Mouse (Mus musculus) heart, postnatal 25 days (tissue): Measurements from ENCODE around the gene Plekha1. TPM values are rescaled to one million over a fixed set of nuclear protein-coding genes. Genes with fewer than 3 reads are reported as not detected.

Experiments used
- DNase-seq: peaks from one replicate; pipeline ENCODE4 v3.0.0; 2022; ENCODE audit warnings: low spot score
- intact Hi-C: fragments of 180-260 bp; cut with DNase I; formaldehyde crosslinking; loops from one replicate; pipeline ENCODE4 v1.15.1; 2025
- total RNA-seq, 2 experiments: library from RNA; stranded (reverse); gene quantifications; 2 replicates each; pipeline ENCODE4 v1.2.3; 2021

Plekha1 gene
- total RNA-seq, 2 experiments from 2014 or later, result 37.3 to 42.6 TPM

DNA sequence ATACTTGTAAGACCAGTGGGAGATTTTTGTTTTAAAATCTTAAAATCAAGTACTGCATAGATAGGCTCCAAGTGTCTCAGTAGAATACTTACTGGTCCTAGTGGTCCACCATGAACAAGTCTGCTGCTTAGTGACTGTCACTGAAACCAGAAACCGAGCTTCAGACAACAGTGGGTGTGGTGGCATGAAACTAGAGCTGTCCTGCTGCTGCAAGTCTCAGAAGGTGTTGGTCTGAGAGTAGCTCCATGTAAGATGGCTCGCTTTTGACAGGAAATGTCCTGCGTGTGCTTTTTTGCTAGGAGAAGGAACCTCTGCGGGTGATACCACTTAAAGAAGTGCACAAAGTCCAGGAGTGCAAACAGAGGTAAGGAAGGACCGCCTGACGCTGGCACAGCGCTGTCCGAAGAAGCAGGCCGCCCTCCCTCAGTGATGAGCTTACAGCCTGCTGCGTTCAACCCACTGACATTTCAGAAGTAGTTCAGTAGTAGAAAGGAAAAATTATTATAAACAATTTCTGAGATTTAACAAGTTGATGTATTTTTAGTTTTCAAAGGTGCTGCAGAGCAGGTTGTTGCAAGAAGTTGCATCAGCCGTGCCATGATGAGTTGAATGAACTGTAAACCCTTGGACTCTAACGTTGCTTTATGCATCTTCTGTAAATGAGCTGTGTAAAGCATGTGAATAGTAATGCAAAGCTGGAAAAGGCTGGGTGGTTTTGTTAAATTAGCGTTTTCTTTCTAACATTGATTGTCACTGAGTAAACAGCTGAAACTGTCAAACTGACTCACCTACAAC lies 39.2 kb downstream of the Plekha1 start:
- DNase-seq, result no peak
- intact Hi-C loops, result no loop called here

DNA sequence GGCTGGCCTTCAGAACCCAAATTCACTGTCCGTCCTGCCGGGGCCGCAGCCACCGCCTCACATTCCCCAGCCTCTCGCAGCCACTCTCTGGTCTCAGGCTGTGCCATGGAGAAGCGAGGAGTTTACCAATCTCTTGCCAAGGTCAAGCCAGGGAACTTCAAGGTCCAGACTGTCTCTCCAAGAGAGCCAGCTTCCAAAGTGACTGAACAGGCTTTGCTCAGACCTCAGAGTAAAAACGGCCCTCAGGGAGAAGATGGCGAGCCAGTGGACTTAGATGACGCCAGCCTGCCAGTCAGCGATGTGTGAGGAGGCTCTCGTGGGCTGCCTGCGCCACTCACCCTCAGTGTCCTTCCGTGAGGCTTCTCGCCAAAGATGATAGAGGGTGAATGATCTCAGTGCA lies 45.3 kb downstream of the Plekha1 start:
- no peak for DNase-seq
- intact Hi-C loops, result no loop called here

DNA sequence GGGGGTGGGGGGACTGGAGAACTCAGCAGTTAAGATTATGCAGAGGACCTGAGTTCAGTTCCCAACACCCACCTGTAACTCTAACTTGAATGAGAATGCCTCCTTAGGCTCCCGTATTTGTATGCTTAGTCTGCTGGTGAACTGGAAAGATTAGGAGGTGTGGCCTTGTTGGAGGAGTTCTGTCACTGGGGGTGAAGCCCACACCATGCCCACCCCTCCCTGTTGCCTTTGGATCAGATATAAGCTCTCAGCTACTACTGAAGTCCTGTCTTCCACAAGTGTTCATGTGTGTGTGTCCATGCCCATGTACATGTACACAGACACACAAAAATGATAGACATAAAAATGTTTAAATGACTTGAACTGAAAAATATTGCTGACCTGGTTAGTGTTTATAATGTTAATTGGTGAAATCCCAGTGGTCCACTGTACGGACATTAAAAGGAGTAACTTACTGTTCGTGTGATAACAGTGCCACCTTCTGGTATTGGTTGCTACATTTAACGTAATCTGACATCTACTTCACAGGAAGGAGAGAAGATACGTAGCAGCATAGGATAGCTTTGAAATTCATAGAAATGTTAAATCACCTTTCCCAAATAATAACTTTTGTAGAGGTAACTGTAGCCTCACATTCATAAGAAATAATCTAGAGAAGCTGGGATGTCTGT lies 49.3 kb downstream of the Plekha1 start:
- no peak for DNase-seq
- intact Hi-C loops, result loop anchor here (1.0 to 5.0 kb wide), 2 partner anchors 88 to 122 kb away; no protein-coding TSS in a partner anchor

DNA sequence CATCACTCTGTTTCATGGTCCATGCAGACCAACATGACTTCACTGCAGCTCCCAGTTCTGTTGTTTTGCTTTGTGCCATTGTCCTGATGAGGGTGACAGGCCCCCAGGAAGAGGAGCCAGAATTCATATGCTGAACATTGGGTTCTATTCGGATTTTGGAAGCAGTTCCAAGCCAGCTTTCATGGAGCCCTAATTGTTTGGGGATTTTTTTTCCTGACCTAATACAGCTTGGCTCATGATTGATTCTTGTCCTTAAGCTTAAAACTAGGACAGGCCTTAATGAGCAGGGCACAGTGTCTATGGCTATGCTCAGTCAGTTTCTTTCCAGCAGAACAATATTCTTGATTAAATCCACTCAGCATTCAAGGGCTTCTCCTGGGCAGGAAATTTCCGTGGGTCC lies 52.7 kb downstream of the Plekha1 start:
- intact Hi-C loops, result loop anchor here (5.0 kb wide), 1 partner anchor 119 kb away; no protein-coding TSS in a partner anchor
- no peak for DNase-seq

DNA sequence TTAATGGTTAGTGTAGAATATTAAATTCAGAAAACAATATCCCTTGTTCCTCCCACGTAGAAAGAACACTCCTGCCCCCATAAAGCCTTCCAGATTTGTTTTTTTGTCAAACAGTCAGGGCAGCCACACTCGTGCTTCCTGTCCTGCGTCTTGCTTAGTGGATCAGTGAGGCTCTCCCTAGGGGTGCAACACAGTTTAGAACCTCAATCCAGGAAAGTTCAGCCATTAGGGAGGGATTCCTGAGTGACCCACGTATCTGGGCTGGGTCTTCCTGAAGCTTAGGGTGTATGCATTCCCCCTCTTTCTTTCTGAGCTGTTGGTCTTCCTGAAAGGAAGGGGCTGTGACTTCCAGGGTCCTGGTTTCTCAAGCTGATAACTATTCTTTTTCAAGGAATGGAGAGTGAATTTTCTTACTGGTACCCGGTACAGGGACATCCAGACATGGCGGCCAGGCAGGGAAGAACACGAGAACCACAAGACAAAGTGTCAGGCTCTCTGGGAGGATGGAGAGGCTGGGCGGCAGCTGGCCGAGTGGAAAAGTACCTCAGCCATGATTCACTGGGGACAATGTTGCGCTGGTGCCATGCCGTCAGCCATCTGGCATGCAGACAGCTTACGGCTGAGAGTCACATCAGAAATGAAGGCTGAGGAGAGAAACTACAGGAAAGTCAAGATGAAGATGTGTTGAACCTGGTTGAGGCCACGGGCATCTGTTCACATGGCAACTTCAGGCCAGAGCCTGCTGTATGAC lies 57.6 kb downstream of the Plekha1 start:
- intact Hi-C loops, result no loop called here
- peak; percentile 36 for DNase-seq

DNA sequence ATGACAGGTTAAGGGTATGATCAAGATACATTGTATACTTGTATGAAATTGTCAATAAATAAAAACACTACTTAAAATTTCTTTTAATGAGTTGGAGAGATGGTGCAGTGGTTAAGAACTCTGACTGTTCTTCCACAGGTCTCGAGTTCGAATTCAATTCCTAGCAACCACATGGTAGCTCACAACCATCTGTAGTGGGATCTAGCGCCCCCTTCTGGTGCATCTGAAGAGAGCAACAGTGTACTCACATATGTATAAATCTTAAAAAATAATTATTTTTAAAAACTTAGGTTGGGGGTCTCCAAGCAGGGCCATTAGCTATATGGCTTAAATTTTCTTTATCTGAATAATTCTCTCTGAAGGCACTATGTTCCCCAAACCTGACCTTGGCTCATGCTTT lies 64.8 kb downstream of the Plekha1 start:
- no peak for DNase-seq
- intact Hi-C loops, result no loop called here

DNA sequence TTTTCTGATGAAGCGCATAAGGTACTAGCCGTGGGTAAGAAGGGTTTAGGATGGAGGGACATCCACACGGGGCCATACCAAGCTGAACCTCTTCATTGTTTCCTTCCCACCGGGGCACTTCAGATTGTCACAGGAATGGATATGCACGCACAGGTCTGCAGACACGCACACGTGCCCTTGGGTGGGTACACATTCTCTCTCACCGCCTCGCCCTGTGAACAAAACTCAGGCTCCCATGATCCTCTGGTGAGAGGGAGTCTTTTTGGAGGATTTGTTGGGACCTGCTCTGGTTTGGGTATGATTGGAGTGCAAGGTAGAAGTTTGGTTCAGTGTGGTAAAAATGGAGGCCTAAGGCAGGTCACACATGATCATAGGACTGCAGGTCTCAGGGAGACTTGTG lies 67.4 kb downstream of the Plekha1 start:
- intact Hi-C loops, result no loop called here
- no peak for DNase-seq

DNA sequence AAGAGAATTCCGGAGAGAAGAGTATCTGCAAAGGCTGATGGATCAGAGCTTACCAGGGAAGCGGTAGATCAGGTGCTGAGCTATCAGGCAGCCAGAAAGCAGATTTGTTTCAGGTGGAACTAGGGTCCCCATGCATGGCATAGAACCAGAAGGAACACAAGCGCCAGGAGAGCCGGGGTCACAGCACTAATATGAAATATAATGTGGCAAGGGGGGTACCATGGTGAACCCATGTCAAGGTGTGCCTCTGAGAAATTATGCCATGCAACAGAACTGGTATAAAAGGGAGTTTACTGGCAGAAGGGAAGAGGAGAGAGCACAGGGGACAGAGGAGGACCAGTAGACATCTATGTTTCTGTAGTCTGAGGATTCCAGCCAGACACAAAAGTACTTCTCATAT lies 69.1 kb downstream of the Plekha1 start:
- no peak for DNase-seq
- intact Hi-C loops, result loop anchor here (5.0 kb wide), 1 partner anchor 43 kb away; no protein-coding TSS in a partner anchor

DNA sequence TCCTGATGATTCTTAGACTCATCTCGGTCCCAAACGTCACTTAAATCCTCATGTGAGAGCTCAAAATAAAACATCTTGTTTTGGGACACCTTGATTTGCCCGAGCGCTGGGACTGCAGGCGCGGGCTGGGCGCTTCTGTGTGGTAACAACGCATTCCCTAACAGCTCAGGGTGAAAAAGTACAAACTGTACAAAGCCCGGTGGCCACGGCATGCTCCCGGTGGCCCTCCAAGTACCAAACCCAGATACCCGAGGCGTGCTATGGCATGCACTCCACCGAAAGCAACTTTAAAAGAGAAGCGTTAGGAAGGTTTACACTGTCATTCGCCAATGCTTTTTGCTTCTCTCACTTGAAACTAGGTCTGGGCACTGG lies 69.9 kb downstream of the Plekha1 start:
- intact Hi-C loops, result loop anchor here (5.0 kb wide), 1 partner anchor 42 kb away; no protein-coding TSS in a partner anchor
- DNase-seq, result no peak

DNA sequence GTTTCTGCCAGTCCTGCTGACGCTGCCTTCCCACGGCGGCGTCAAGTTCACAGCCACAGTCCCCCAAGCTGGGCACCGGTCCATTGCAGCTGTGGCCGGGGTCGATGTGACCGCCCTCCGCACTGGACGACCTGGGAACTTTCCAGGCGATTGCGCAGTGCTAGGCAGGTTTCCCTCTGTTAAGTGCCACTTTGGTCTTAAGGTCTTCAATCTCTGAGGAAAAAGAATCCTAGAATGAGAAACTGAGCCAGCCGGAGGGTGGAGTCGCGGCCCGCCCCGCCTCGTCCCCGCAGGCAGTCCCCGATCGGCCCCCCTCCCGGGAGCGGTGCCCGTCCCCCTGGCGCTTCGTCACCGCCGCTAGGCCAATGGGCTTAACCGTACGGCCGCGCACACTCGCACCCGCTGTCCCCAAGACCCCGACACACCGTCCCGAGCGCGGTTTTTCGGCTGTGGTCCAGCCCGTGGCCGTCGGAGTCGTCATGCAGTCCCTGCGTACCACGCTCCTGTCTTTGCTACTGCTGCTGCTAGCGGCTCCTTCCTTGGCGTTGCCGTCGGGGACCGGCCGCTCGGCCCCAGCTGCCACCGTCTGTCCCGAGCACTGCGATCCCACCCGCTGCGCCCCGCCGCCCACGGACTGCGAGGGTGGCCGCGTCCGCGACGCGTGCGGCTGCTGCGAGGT lies 70.4 kb downstream of the Plekha1 start, which contains the start of gene Htra1:
Gene Htra1, plus strand, starts transcription at position 319 of the 679 bp plus-strand sequence.
- intact Hi-C loops, result loop anchor here (2.0 to 5.0 kb wide), 2 partner anchors 25 to 41 kb away; no protein-coding TSS in a partner anchor
- peak; percentile 77 for DNase-seq

DNA sequence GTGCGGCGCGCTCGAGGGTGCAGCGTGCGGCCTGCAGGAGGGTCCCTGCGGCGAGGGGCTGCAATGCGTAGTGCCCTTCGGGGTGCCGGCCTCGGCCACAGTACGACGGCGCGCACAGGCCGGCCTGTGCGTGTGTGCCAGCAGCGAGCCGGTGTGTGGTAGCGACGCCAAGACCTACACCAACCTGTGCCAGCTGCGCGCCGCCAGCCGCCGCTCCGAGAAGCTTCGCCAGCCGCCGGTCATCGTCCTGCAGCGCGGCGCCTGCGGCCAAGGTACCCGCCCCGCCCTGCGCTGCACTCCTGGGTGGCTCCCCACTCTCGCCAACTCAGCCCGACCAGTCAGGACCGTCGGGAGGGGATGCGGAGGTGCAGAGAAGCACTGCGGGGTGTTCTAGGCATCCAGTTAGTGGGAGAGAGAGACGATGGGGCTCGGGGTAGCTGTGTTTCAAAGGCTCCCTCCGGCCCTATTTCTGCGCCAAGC lies 71.0 kb downstream of the Plekha1 start:
- DNase-seq, result peak; percentile 42
- intact Hi-C loops, result loop anchor here (2.0 to 5.0 kb wide), 2 partner anchors 24 to 41 kb away; no protein-coding TSS in a partner anchor

DNA sequence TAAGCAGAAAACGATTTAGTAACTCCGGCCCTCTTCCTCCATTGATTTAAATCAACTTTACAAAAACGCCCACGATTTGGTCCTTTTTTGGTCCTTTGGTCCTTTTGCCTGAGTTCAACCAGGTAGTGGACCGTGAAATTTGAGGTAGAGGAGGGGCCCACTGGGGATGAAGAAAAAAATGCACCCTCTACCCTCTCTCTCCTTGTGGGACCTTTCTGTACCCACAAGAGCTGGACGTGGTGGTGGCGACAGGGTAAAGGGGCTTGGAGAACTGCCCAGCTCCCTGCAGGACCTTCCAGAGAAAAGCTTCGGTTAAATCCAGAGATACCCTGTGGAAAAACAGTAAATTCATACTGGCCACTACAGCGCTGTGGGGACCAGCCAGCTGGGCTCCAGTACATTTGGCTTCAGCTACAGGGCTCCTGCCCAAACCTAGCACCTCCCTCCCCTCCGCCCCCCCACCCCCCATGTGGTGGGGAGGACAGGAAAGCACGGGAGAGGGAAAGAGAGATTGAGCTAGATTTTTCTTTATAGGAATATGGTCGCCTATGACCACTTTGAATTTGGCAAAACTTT lies 71.8 kb downstream of the Plekha1 start:
- DNase-seq, result no peak
- intact Hi-C loops, result loop anchor here (2.0 to 5.0 kb wide), 2 partner anchors 23 to 40 kb away; no protein-coding TSS in a partner anchor

DNA sequence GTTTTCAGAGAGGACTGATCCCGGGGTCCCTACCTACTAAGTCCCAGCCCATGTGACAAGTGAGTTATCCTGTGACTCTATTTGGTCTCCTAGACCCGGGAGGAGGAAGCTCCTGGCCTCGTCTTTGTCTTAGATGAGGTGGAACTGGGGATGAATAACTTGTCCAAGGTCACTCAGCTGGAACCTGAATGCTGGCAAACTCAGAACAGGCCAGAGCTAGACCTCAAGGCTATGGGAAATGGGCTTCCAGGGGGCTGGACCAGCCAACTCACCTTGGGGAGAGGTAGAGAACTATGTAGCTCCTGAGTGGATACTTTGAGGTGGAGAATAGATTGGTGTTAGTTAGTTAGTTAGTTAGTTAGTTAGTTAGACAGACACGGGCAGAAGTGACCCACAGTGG lies 72.4 kb downstream of the Plekha1 start:
- no peak for DNase-seq
- intact Hi-C loops, result loop anchor here (5.0 kb wide), 1 partner anchor 39 kb away; no protein-coding TSS in a partner anchor

DNA sequence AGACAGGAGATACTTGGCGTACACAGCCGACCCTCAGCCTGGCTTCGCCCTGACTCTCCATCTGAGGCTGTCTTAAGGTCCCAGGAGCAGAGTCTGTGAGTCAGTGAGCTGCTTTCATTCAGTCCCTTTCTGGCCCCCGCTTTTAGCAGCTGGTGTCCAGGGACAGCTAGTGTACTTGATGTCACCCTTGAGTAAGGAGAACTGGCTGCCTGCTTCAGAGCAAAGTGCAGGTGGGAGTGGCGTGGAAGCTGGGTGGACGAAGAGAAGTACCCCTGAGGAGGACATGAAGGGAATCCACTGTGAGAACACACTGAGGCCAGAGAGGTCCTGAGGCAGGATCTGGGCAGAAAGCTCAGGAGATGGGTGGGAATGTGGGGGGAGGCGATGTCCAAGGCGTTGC lies 73.3 kb downstream of the Plekha1 start:
- intact Hi-C loops, result loop anchor here (5.0 kb wide), 1 partner anchor 38 kb away; no protein-coding TSS in a partner anchor
- no peak for DNase-seq

DNA sequence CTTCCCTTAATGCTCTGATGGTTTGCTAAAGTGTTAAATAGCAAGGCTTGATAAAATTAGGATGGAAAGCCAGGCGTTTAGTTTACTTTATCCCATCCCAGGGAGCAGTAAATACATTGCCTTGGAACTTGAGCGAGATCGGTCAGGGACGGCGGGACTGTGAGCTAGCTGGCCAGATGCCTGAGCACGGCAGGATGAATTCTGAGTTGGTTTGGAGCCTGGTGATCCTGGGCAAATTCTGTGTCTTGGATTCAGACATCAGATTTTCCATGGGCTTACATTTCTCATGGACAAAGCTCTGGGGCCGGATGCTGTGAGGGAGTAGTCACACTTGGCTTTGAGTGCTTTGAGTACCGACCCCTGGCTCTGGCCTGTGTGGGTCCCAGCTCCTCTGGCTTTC lies 75.2 kb downstream of the Plekha1 start:
- intact Hi-C loops, result no loop called here
- no peak for DNase-seq

DNA sequence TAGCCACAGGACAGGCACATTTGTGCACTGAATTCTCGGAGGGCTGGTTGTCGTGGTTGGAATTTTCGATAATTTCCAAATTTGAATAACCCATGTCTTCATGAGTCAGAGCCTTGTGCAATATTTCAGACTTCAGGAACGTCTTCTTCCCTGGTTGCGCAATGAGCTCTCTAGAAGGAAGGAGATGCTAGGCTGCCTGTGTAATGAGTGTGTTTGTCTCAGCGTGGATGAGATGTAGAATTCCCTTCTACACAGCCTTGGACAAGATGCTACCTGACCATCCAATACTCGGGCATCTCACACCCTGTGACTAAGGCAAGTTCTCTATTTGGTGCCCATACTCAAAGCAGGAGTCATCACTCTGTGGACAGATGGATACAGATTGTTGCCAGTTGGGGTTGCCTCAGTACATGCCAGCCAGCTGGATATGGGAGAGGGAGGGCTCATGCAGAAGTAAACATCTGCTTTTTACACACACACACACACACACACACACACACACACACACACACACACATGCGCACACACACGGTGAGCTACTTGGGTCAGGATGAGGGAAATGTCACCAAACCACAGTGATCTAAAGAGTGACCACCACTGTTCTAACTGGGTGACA lies 77.8 kb downstream of the Plekha1 start:
- intact Hi-C loops, result no loop called here
- no peak for DNase-seq

DNA sequence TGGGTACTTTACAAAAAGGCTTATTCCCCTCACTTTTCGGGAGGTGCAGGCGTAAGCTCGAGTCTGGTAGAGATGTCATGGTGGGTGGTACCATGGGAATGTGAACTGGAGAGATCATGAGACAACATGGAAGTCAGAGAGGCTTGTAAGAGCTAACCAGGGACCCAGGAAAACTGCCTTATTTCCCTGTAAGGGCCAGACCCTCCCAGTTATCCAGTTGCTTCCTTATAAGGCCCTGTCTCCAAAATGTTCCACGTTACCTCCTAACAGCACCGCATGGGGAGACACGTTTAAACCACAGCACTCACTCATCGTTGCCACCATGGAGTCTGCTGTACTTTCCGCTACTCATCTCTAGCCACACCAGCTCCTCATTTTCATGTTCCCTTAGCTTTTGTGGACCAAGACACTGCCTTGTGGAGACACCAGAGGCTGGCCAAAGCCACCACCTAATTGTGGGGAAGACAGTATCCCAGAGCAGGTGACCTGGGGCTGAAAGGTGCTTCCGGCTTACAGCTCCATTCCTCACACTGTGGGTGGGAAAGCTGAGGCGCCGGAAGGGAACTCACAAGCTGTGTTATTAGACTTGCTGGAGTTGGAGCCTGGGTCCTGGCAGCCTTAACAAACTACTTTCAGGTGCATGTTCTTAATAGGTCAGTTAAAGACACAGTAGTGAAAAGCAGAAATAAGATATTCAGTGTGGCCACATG lies 79.4 kb downstream of the Plekha1 start:
- intact Hi-C loops, result no loop called here
- DNase-seq, result no peak

DNA sequence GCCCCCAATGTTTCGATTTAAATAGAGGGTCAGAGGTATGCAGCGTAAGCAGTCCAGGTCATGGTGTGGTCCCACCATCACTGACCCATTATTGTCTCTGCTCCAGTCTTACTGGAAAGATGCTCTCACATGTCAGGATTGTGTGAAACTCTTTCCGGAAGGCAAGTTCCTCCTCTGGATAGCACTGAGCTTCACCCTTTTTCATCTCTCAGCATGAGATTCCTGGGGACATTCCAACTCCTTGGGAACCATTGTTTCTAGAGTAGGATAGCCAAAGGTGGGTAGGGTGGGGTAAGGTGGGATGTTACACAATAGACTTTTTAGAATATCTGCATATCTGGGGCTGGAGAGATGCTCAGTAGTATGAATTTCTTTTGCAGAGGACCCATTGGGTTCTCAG lies 80.2 kb downstream of the Plekha1 start:
- DNase-seq, result no peak
- intact Hi-C loops, result no loop called here
